Mouse (Mus musculus): ENCODE measurements around the gene Cep295.

DNA sequence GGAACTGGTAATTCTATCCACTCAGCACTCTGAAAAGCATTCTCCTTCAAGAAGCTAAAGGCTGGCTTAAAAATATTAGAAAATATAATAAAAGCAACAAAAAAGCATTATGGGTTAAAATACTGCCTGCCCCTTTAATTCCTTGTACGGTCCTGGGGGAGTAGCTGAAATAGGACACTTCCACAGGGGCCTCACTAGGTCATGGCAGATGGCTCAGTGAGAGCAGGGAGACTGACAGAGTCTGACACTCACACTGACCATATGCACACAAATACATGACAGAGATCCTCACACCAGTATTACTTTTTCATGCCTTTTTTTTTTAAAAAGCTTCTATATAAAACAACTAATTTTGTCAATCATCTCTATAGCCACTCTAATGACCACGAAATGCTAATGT is 7.7 kb downstream of the Cep295 start:
- TF ChIP-seq POLR2A (IDR thresholded peaks at IDR 0.05; ENCODE audit: insufficient read depth, low read length) = no peak
- no peak for TF ChIP-seq CTCF (IDR thresholded peaks at IDR 0.05; ENCODE audit: low read depth, low read length)
